Mouse (Mus musculus) brain, embryonic 14.5 days (tissue): ENCODE data around the gene Mcrip2. TPM values are rescaled to one million over a fixed set of nuclear protein-coding genes. Genes with fewer than 3 reads are reported as not detected.
A peak's percentile ranks its signal among the peaks of the same experiment; 100 is the strongest.

Source experiments
- DNase-seq: peaks from one replicate; pipeline ENCODE4 v3.0.0-alpha.2; 2011; ENCODE audit warnings: low read depth
- CTCF ChIP-seq: fragments of 200-500 bp; IDR thresholded peaks from 2 replicates; pipeline ENCODE4 v1.5.1; 2012; ENCODE audit warnings: inconsistent platforms, mild to moderate bottlenecking, moderate library complexity, borderline replicate concordance; ENCODE audit not compliant: insufficient read depth, insufficient read length; ENCODE audit errors: extremely low read depth
- POLR2A ChIP-seq: fragments of 200-500 bp; IDR thresholded peaks from 2 replicates; pipeline ENCODE4 v1.6.1; 2012; ENCODE audit warnings: mild to moderate bottlenecking, inconsistent platforms, borderline replicate concordance; ENCODE audit not compliant: poor library complexity, insufficient read depth, insufficient read length, severe bottlenecking; ENCODE audit errors: extremely low read depth
- polyA plus RNA-seq: library from polyadenylated mRNA; depleted of rRNA; stranded (reverse); fragments of >200 nt; gene quantifications from 2 replicates; pipeline ENCODE4 v1.2.3, GENCODE M21; 2012; rRNA removed

Gene Mcrip2
- polyA plus RNA-seq, 1 experiment: 11.7 TPM

GRCm38 (mm10) chr17:25828712-25829557 is 39.6 kb downstream of the Mcrip2 start, which contains the start of gene Jmjd8:
TSS of gene Jmjd8 (plus strand) at chr17:25828867.
- TF ChIP-seq POLR2A (peak; percentile 54; the same call in 1 of the 2 replicates), CTCF (peak; percentile 65; the same call in 1 of the 2 replicates)
- peak; percentile 96 for DNase-seq

- no peak for DNase-seq
- TF ChIP-seq CTCF: no peak
- no peak for TF ChIP-seq POLR2A
Measured at GRCm38 (mm10) chr17:25828223-25828594, 40.4 kb downstream of the Mcrip2 start.

GRCm38 (mm10) chr17:25827546-25828222 is 40.9 kb downstream of the Mcrip2 start:
- TF ChIP-seq CTCF: no peak
- TF ChIP-seq POLR2A: no peak
- DNase-seq: no peak

DNA sequence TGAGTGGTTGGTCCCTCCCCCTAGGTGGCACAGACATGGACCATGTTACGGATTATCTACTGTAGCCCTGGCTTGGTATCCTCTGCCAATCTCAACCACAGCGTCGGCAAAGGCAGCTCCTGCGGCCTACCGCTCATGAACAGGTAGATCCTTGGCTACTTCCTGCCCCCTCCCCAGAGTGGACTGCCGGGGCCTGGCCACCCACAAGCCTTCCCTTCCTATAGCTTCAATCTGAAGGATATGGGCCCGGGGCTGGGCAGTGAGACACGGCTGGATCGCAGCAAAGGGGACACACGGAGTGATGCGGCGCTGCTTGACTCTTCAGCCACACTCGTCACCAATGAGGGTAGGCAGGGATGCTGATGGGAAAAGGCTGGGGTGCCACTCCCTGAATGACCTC is 41.6 kb downstream of the Mcrip2 start:
- TF ChIP-seq POLR2A: no peak
- no peak for TF ChIP-seq CTCF
- no peak for DNase-seq

DNA sequence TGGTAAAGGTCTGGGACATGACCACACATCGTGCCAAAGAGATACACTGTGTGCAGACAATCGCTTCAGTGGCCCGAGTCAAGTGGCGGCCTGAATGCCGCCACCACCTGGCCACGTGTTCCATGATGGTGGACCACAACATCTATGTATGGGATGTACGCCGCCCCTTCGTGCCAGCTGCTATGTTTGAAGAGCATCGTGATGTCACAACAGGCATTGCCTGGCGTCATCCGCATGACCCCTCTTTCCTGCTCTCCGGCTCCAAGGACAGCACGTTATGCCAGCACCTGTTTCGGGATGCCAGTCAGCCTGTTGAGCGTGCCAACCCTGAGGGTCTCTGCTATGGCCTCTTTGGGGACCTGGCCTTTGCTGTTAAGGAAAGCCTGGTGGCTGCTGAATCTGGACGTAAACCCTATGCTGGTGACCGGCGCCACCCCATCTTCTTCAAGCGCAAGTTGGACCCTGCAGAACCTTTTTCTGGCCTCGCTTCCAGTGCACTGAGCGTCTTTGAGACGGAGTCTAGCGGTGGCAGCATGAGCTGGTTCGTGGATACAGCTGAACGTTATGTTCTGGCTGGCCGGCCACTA is 42.5 kb downstream of the Mcrip2 start:
- DNase-seq: no peak
- no peak for TF ChIP-seq CTCF
- no peak for TF ChIP-seq POLR2A

DNA sequence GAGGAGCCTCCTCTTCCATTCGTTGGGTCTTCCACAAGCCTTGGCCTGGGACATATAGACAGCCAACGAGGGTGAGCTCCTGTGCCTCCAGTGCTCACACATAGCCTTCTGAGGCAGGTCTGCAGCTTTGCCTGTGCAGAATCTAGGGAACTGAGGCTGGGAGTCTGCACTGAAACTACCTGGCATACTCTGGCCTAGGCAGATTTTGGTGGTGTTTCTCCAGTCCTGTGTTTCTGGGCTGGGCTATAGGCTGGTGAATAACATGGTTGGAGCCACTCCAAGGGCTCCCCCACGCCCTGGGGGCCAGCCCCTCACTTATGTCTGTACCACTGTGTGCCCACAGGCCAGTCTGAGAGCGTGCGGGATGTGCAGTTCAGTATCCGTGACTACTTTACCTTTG is 43.3 kb downstream of the Mcrip2 start:
- no peak for DNase-seq

DNA sequence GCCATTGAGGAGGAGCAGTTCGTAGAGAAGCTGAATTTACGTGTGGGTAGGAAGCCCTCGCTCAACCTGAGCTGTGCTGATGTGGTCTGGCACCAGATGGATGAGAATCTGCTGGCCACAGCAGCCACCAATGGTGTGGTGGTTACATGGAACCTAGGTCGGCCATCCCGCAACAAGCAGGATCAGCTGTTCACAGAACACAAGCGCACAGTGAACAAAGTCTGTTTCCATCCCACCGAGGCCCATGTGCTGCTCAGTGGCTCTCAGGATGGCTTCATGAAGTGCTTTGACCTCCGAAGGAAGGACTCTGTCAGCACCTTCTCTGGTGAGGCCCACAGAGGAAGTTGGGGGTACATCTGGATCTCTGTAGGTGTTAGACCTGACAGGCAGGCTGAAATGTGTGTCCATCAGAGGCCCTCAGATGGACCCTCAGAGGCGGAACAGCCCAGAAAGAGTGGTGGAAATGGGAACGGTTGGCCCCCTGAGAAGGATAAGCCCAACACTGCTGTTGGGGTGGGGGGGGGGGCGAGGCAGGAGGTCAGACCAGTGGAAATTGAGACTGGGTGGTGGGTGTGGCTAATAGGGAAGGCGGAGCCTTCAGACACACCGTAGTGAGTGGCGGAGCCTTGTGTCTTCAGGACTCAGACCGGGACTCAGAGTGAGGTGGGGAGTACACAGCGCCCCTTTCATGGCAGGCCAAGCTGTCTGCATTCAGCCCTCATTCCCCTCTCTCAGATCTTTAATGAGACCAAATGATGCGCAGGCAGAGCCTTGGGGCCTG is 44.0 kb downstream of the Mcrip2 start:
- TF ChIP-seq CTCF: no peak
- no peak for TF ChIP-seq POLR2A
- no peak for DNase-seq

More for the DNA sequence above, 43.3 kb downstream of the Mcrip2 start:
- TF ChIP-seq POLR2A: no peak
- no peak for TF ChIP-seq CTCF

DNA sequence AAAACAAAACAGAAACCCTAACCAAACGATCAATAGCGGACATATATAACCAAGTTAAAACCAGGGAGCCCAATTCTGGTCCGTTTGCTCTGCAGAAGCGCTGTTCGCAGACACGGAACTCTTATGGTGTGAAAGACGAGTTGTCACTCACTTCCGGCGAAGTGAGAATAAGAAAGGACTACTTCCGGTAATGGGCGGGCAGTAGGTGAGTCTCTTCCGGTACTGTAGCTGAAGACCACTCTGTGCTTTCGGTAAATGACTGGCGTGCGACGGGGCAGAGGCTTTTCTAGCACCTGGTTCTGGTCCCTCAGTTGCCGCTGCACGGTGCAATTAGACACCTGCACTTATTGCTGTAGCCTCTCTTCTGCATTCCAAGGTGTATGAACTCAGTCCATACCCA is 45.1 kb downstream of the Mcrip2 start, which contains the start of gene Wdr24:
Wdr24 (plus strand) TSS at position 176 of the 400 bp plus-strand sequence.
- TF ChIP-seq CTCF (no peak), POLR2A (peak; percentile 24; the same call in 1 of the 2 replicates)
- peak; percentile 97 for DNase-seq

DNA sequence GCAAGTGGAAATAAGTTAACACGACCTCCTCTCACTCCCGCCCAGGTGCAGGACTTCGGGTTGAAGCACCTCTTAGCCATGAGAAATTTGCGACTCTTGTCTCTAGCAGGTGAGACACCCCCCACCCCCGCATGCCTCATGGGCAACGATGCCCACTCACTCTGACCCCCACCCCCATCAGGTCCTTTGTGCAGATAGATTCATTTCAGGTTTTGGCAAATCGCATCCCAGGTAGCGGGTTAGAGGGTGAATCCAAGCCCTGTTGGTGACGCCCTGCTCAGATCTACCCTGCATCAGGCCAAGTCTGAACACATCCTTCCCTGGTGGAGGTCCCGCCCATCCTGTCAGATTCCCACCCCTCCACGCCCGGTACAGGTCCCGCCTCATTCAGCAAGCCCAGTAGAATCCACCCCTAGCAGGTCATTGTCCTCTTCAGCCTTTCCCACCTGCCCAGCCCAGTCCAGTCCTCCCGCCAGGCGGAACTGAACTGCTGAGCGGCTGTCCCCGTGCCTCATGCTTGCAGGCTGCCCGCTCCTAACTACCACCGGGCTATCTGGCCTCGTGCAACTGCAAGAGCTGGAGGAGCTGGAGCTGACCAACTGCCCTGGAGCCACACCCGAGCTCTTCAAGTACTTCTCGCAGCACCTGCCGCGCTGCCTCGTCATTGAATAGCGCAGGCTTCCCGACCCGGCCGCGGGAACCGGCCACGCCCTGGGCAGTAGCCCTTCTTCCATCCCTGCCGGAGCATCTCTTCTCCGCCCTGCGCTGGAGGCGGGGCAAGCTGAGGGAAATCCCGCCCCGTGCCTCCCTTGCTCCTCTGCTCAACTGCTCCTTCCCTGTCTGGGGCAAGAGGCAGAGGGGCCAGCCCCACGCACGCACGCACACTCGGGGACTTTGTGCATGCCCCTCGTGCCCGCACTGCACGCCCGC is 49.4 kb downstream of the Mcrip2 start:
- DNase-seq: no peak
- TF ChIP-seq POLR2A (no peak), CTCF (no peak)

- DNase-seq: no peak
- no peak for TF ChIP-seq POLR2A
Measured at GRCm38 (mm10) chr17:25817662-25818061, 50.9 kb downstream of the Mcrip2 start.

Other genes starting within 250 kb of the Mcrip2 start
- 0.90 and 1.1 TPM in 2 replicates for gene Gng13, start 151.6 kb downstream of the Mcrip2 start, polyA plus RNA-seq
- gene Chtf18, start 141.3 kb downstream of the Mcrip2 start, polyA plus RNA-seq: 12.4 and 18.7 TPM in 2 replicates
- gene Rpusd1, start 141.1 kb downstream of the Mcrip2 start, polyA plus RNA-seq: 43.2 and 59.4 TPM in 2 replicates
- 0.09 TPM in 1 of 2 replicates, not detected in the other for gene Mslnl, start 132.7 kb downstream of the Mcrip2 start, polyA plus RNA-seq
- gene Msln, start 114.4 kb downstream of the Mcrip2 start, polyA plus RNA-seq: 0.07 and 0.19 TPM in 2 replicates
- 26.7 and 30.6 TPM in 2 replicates for gene Narfl, start 95.0 kb downstream of the Mcrip2 start, polyA plus RNA-seq
- gene Haghl, start 83.1 kb downstream of the Mcrip2 start, polyA plus RNA-seq: 167 and 268 TPM in 2 replicates
- 0.08 and 0.11 TPM in 2 replicates for gene Ccdc78, start 82.2 kb downstream of the Mcrip2 start, polyA plus RNA-seq
- 93.9 and 145 TPM in 2 replicates for gene Fam173a, start 75.9 kb downstream of the Mcrip2 start, polyA plus RNA-seq
- gene AC134908.4, start 73.1 kb downstream of the Mcrip2 start, polyA plus RNA-seq: 0.12 and 0.21 TPM in 2 replicates
- 107 and 109 TPM in 2 replicates for gene Metrn, start 71.6 kb downstream of the Mcrip2 start, polyA plus RNA-seq
- 91.8 and 101 TPM in 2 replicates for gene Fbxl16, start 59.7 kb downstream of the Mcrip2 start, polyA plus RNA-seq
- gene Wdr24, start 45.1 kb downstream of the Mcrip2 start, polyA plus RNA-seq: 47.0 and 57.5 TPM in 2 replicates
- gene Jmjd8, start 39.9 kb downstream of the Mcrip2 start, polyA plus RNA-seq: 80.0 and 93.6 TPM in 2 replicates
- gene Stub1, start 35.4 kb downstream of the Mcrip2 start, polyA plus RNA-seq: 252 and 308 TPM in 2 replicates
- gene Rhbdl1, start 31.5 kb downstream of the Mcrip2 start, polyA plus RNA-seq: 56.2 and 67.3 TPM in 2 replicates
- gene Gm20683, start 27.0 kb downstream of the Mcrip2 start, polyA plus RNA-seq: 26.6 and 40.8 TPM in 2 replicates
- gene Rhot2, start 23.9 kb downstream of the Mcrip2 start, polyA plus RNA-seq: 88.4 and 111 TPM in 2 replicates
- 49.5 and 81.1 TPM in 2 replicates for gene Wdr90, start 7.3 kb downstream of the Mcrip2 start, polyA plus RNA-seq
- 71.4 and 89.5 TPM in 2 replicates for gene Mettl26, start 6.3 kb upstream of the Mcrip2 start, polyA plus RNA-seq
- gene Wfikkn1, start 12.1 kb upstream of the Mcrip2 start, polyA plus RNA-seq: 0.66 and 0.90 TPM in 2 replicates
- gene Rab40c, start 51.0 kb upstream of the Mcrip2 start, polyA plus RNA-seq: 88.3 and 98.8 TPM in 2 replicates
- 117 and 126 TPM in 2 replicates for gene Pigq, start 76.2 kb upstream of the Mcrip2 start, polyA plus RNA-seq
- gene Nhlrc4, start 76.2 kb upstream of the Mcrip2 start, polyA plus RNA-seq: 0.08 and 0.56 TPM in 2 replicates
- gene A930017K11Rik, start 83.8 kb upstream of the Mcrip2 start, polyA plus RNA-seq: 0.66 and 1.0 TPM in 2 replicates
- gene Capn15, start 117.0 kb upstream of the Mcrip2 start, polyA plus RNA-seq: 50.4 and 50.5 TPM in 2 replicates
- 68.5 and 82.4 TPM in 2 replicates for gene Rab11fip3, start 200.8 kb upstream of the Mcrip2 start, polyA plus RNA-seq
- gene Decr2, start 221.6 kb upstream of the Mcrip2 start, polyA plus RNA-seq: 26.8 and 28.6 TPM in 2 replicates
- 35.1 and 61.4 TPM in 2 replicates for gene Nme4, start 226.8 kb upstream of the Mcrip2 start, polyA plus RNA-seq
- 11.8 and 12.9 TPM in 2 replicates for gene Tmem8, start 244.5 kb upstream of the Mcrip2 start, polyA plus RNA-seq